Mouse (Mus musculus): ENCODE results near the gene Uba2. TPM values are rescaled to one million over a fixed set of nuclear protein-coding genes. Genes with fewer than 3 reads are reported as not detected.
A peak's percentile ranks its signal among the peaks of the same experiment; 100 is the strongest.
"Not testable (repeated sequence)": the region's sequence is repeated elsewhere in the genome, so short reads cannot be mapped to it uniquely, and the experiment has no call there.

Uba2 gene
- polyA plus RNA-seq, 1 experiment from 2014 or later = 94.6 TPM

DNA sequence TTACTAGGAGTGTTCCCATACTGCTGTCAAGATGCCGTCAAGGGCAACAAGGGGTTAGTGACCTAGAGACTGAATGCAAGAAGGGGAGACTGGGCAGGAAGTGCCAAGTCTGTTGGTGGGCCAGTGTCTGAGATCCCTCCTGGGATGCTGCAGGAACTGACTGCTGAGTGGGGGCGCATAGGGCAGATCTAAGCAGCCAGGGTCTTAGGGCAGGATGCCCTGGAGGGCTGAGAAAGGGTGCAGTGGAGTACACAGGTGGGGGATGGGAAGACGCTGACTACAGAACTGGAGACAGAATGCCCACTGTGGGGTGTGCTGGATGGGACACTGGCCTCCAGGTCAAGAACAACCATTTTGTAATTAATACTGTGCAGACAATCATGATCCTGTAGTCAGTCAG, 14.4 kb upstream of the Uba2 start:
- no peak overlapping the region for H3K4me3 ChIP-seq (ENCODE audit: control insufficient read depth in 1 of 2, insufficient read depth in 1 of 2, low read depth in 1 of 2, low read length in 2 of 2)
- H3K36me3 ChIP-seq (ENCODE audit: control insufficient read depth, insufficient read depth, low read length) = peaks cover 49% of the 10 kb centered on the region
- no peaks in the 10 kb centered on the region for H3K27me3 ChIP-seq (ENCODE audit: control insufficient read depth, insufficient read depth, low read length)
- no peaks in the 10 kb centered on the region for H3K9me3 ChIP-seq (ENCODE audit: control insufficient read depth, low read length)
- no peak overlapping the region for H3K4me2 ChIP-seq (ENCODE audit: low read length)
- no peak overlapping the region for H3K27ac ChIP-seq (replicated peaks in 1 of 2; ENCODE audit: control insufficient read depth in 1 of 2, insufficient read depth in 1 of 2, low read depth in 2 of 2, low read length in 2 of 2)
- ATAC-seq (ENCODE audit: insufficient number of reproducible peaks, insufficient read depth, low FRiP score, low read depth) = no peak
- no peak overlapping the region for H3K9ac ChIP-seq (ENCODE audit: low read length)
- WGBS = 67% methylated on average over 3 of the region's 3 CpGs
- no peaks in the 10 kb centered on the region for H3K4me1 ChIP-seq (ENCODE audit: control insufficient read depth in 2 of 2, insufficient read depth in 2 of 2, low read length in 2 of 2)

DNA sequence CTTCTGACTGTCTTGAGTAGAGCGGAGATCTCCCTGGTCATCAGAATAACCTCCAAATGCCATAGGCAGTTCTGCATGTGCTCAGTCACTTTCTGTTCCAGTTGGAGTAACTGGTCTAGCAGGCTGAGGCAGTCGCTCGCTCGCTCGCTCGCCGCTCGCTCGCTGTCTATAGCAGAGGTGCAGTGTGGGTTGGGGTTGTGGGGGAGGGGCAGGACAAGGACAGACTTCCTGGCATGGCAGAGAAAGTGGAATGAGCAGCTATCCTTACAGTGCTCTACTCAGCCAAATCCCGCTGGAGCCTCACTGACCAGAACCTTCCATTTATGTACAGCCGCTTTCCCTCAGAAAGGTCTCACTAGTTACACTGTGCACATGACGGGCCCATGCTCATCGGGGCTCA, 14.0 kb upstream of the Uba2 start:
- Histone ChIP-seq H3K9ac (ENCODE audit: low read length) (no peak overlapping the region), H3K9me3 (ENCODE audit: control insufficient read depth, low read length) (no peaks in the 10 kb centered on the region), H3K27ac (replicated peaks in 1 of 2; ENCODE audit: control insufficient read depth in 1 of 2, insufficient read depth in 1 of 2, low read depth in 2 of 2, low read length in 2 of 2) (no peak overlapping the region), H3K4me3 (ENCODE audit: control insufficient read depth in 1 of 2, insufficient read depth in 1 of 2, low read depth in 1 of 2, low read length in 2 of 2) (no peak overlapping the region), H3K36me3 (ENCODE audit: control insufficient read depth, insufficient read depth, low read length) (peaks cover 45% of the 10 kb centered on the region), H3K4me2 (ENCODE audit: low read length) (no peak overlapping the region), H3K27me3 (ENCODE audit: control insufficient read depth, insufficient read depth, low read length) (no peaks in the 10 kb centered on the region), H3K4me1 (ENCODE audit: control insufficient read depth in 2 of 2, insufficient read depth in 2 of 2, low read length in 2 of 2) (no peaks in the 10 kb centered on the region)
- 82% methylated on average over 13 of the region's 13 CpGs for WGBS
- ATAC-seq (ENCODE audit: insufficient number of reproducible peaks, insufficient read depth, low FRiP score, low read depth) = 0 out of 2 replicates have a peak, but pooled peaks have one; percentile 47

DNA sequence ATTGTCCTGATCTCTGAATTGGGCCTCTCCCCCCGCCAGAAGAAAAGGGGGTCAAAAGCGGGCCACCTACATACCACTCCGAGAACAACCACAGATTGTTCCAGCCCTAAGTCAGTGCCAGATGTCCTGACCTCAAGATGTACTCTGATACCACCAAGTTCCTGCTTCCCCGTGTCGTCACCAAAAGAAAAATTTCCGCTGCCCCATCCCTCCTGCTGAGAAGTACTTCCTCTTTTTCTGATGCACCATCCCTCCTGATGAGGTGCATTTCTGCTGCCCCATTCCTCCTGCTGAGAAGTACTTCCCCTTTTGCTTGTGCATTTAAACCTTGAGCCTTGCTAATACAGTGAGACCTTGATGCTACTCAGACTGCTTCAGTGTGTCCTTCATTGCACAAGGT, 6.8 kb upstream of the Uba2 start:
- not testable (repeated sequence) for H3K4me2 ChIP-seq (ENCODE audit: low read length); ATAC-seq (ENCODE audit: insufficient number of reproducible peaks, insufficient read depth, low FRiP score, low read depth); H3K4me3 ChIP-seq (ENCODE audit: control insufficient read depth in 1 of 2, insufficient read depth in 1 of 2, low read depth in 1 of 2, low read length in 2 of 2); H3K27me3 ChIP-seq (ENCODE audit: control insufficient read depth, insufficient read depth, low read length); H3K9ac ChIP-seq (ENCODE audit: low read length); H3K9me3 ChIP-seq (ENCODE audit: control insufficient read depth, low read length); H3K4me1 ChIP-seq (ENCODE audit: control insufficient read depth in 2 of 2, insufficient read depth in 2 of 2, low read length in 2 of 2); H3K36me3 ChIP-seq (ENCODE audit: control insufficient read depth, insufficient read depth, low read length); H3K27ac ChIP-seq (replicated peaks in 1 of 2; ENCODE audit: control insufficient read depth in 1 of 2, insufficient read depth in 1 of 2, low read depth in 2 of 2, low read length in 2 of 2)
- WGBS = 84% methylated on average over 6 of the region's 6 CpGs

DNA sequence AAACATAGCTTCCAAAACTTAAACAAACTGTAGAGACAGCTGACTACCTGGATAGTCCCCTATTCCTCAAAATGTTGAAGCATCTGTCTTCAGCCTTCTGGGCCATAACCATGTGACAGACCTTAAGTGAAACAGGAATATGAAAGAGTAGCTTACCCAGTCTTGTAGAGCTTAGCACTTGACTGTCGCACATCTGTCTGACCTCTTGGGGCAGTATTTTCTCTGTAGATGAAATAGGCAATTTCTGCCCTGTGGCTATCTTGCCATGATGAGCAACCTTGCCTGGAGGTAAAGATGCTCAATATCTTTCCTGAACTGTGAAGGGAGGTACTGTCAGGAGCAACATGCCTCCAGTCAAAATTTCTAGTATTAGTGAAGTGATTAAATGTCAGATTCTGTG, 2.9 kb upstream of the Uba2 start:
- H3K4me3 ChIP-seq (ENCODE audit: control insufficient read depth in 1 of 2, insufficient read depth in 1 of 2, low read depth in 1 of 2, low read length in 2 of 2) = no peak overlapping the region
- 78% methylated on average over 1 of the region's 1 CpGs for WGBS
- H3K27me3 ChIP-seq (ENCODE audit: control insufficient read depth, insufficient read depth, low read length) = no peaks in the 10 kb centered on the region
- no peaks in the 10 kb centered on the region for H3K36me3 ChIP-seq (ENCODE audit: control insufficient read depth, insufficient read depth, low read length)
- no peaks in the 10 kb centered on the region for H3K9me3 ChIP-seq (ENCODE audit: control insufficient read depth, low read length)
- no peak for ATAC-seq (ENCODE audit: insufficient number of reproducible peaks, insufficient read depth, low FRiP score, low read depth)
- H3K9ac ChIP-seq (ENCODE audit: low read length) = no peak overlapping the region
- H3K4me2 ChIP-seq (ENCODE audit: low read length) = no peak overlapping the region
- H3K27ac ChIP-seq (replicated peaks in 1 of 2; ENCODE audit: control insufficient read depth in 1 of 2, insufficient read depth in 1 of 2, low read depth in 2 of 2, low read length in 2 of 2) = no peak overlapping the region
- peaks cover 0 to 4% of the 10 kb centered on the region in 2 experiments; a peak in 1 of 4 replicates for H3K4me1 ChIP-seq (ENCODE audit: control insufficient read depth in 2 of 2, insufficient read depth in 2 of 2, low read length in 2 of 2)

DNA sequence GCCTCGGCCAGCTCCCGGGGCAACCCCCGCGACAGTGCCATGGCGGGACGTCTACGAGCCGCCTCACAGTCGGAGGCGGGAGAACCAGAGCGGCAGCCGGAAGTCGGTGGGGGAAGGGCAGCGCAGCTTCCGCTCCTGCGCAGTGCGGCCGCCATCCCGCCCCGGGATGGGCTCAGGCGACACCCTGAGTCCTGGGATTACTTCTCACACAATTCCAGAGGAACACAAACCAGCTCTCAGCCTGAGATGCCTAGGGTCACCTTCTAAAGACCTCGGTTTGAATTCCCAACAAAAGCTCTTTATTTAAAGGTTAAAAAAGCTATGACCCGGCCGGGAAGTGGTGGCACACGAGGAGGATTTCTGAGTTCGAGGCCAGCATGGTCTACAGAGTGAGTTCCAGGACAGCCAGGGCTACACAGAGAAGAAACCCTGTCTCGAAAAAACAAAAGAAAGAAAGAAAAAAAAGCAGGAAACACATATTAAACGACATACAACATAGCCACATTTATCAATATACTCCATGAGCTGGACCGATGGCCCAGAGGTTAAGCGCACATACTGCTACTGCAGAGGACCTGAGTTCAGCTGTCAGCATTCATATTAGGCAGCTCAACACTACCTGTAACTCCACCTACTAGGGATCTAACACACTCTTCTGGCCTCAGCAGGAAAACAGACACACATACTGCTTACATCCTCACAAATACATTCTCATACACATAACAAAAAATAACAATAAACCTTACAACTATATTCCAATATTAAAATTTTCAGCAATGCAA, 738 bp downstream of the Uba2 start:
- Histone ChIP-seq H3K27ac (replicated peaks in 1 of 2; ENCODE audit: control insufficient read depth in 1 of 2, insufficient read depth in 1 of 2, low read depth in 2 of 2, low read length in 2 of 2) (peak overlapping the region; percentile 85 to 90), H3K4me3 (ENCODE audit: control insufficient read depth in 1 of 2, insufficient read depth in 1 of 2, low read depth in 1 of 2, low read length in 2 of 2) (peak overlapping the region; percentile 79 to 89), H3K9ac (ENCODE audit: low read length) (peak overlapping the region; percentile 91), H3K4me1 (ENCODE audit: control insufficient read depth in 2 of 2, insufficient read depth in 2 of 2, low read length in 2 of 2) (peaks cover 0 to 9% of the 10 kb centered on the region in 2 experiments; a peak in 2 of 4 replicates), H3K4me2 (ENCODE audit: low read length) (peak overlapping the region; percentile 92), H3K9me3 (ENCODE audit: control insufficient read depth, low read length) (no peaks in the 10 kb centered on the region), H3K36me3 (ENCODE audit: control insufficient read depth, insufficient read depth, low read length) (peaks cover 19% of the 10 kb centered on the region), H3K27me3 (ENCODE audit: control insufficient read depth, insufficient read depth, low read length) (no peaks in the 10 kb centered on the region)
- 9% methylated on average over 30 of the region's 30 CpGs for WGBS
- peak; percentile 93 for ATAC-seq (ENCODE audit: insufficient number of reproducible peaks, insufficient read depth, low FRiP score, low read depth)

DNA sequence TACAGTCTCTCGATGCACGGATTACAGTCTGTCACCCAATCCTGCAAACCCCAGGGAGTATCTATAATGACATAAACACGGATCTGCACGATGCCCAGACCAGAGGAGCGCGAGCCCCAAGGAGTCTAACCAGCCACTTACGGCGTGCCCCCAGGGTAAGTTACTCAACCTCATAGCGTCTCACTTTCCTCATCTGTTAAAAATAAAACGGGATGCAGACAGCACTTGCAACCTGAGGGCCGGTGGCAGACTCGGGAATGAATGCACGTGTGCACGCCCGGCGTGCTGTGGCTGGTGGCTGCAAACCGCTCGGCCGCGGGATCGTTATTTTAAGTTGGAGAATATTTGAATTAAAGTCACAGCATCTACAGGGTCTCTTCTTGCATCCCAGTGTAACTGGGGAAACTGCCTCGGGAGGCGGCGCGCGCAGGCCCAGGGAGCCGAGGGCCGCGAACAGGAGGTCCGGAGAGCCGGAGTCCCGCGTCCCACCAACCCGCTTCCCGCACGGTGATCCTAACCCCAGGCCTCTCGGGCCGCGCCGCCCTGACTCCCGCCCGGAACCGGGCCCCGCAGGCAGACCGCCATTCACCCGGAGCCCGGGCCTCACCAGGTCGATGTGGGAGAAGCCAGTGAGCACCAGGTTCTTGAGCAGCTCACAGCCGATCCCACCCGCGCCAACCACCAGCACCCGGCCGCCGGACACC, 1.5 kb downstream of the Uba2 start:
- Histone ChIP-seq H3K4me3 (ENCODE audit: control insufficient read depth in 1 of 2, insufficient read depth in 1 of 2, low read depth in 1 of 2, low read length in 2 of 2) (peak overlapping the region; percentile 79 to 89), H3K9ac (ENCODE audit: low read length) (peak overlapping the region; percentile 91), H3K27ac (replicated peaks in 1 of 2; ENCODE audit: control insufficient read depth in 1 of 2, insufficient read depth in 1 of 2, low read depth in 2 of 2, low read length in 2 of 2) (peak overlapping the region; percentile 85 to 90), H3K36me3 (ENCODE audit: control insufficient read depth, insufficient read depth, low read length) (peaks cover 26% of the 10 kb centered on the region), H3K9me3 (ENCODE audit: control insufficient read depth, low read length) (no peaks in the 10 kb centered on the region), H3K4me2 (ENCODE audit: low read length) (peak overlapping the region; percentile 92), H3K27me3 (ENCODE audit: control insufficient read depth, insufficient read depth, low read length) (no peaks in the 10 kb centered on the region), H3K4me1 (ENCODE audit: control insufficient read depth in 2 of 2, insufficient read depth in 2 of 2, low read length in 2 of 2) (peaks cover 0 to 9% of the 10 kb centered on the region in 2 experiments; a peak in 2 of 4 replicates)
- WGBS = under 1% methylated on average over 54 of the region's 54 CpGs
- peak; percentile 76; the same call in 1 of the 2 replicates for ATAC-seq (ENCODE audit: insufficient number of reproducible peaks, insufficient read depth, low FRiP score, low read depth)

DNA sequence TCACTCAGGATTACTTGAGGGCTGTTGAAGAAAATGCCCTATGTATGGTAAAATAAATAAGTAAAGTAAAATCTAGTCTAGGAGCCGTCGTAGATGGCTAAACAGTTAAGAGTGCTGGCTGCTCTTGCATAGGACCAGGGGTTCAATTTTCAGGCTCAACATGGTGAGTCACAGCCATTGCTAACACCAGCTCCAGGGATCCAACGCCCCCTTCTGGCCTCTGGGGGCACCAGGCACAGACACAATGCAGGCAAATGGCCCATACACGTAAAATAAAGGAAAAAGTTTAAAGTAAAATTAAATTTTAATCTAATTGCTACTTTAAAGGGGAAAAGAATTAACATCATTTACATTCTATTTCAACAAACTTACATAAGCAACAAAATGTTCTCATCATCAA, 2.5 kb downstream of the Uba2 start:
- Histone ChIP-seq H3K27ac (replicated peaks in 1 of 2; ENCODE audit: control insufficient read depth in 1 of 2, insufficient read depth in 1 of 2, low read depth in 2 of 2, low read length in 2 of 2) (no peak overlapping the region), H3K4me2 (ENCODE audit: low read length) (0 out of 2 replicates have a peak overlapping the region, but pooled peaks have one; percentile 25), H3K9me3 (ENCODE audit: control insufficient read depth, low read length) (no peaks in the 10 kb centered on the region), H3K4me1 (ENCODE audit: control insufficient read depth in 2 of 2, insufficient read depth in 2 of 2, low read length in 2 of 2) (peaks cover 0 to 9% of the 10 kb centered on the region in 2 experiments; a peak in 2 of 4 replicates), H3K27me3 (ENCODE audit: control insufficient read depth, insufficient read depth, low read length) (no peaks in the 10 kb centered on the region), H3K36me3 (ENCODE audit: control insufficient read depth, insufficient read depth, low read length) (peaks cover 37% of the 10 kb centered on the region), H3K4me3 (ENCODE audit: control insufficient read depth in 1 of 2, insufficient read depth in 1 of 2, low read depth in 1 of 2, low read length in 2 of 2) (no peak overlapping the region), H3K9ac (ENCODE audit: low read length) (no peak overlapping the region)
- 63% methylated on average over 4 of the region's 4 CpGs for WGBS
- no peak for ATAC-seq (ENCODE audit: insufficient number of reproducible peaks, insufficient read depth, low FRiP score, low read depth)

All from heart, embryonic 14.5 days (tissue).